In the genomic region with DNA sequence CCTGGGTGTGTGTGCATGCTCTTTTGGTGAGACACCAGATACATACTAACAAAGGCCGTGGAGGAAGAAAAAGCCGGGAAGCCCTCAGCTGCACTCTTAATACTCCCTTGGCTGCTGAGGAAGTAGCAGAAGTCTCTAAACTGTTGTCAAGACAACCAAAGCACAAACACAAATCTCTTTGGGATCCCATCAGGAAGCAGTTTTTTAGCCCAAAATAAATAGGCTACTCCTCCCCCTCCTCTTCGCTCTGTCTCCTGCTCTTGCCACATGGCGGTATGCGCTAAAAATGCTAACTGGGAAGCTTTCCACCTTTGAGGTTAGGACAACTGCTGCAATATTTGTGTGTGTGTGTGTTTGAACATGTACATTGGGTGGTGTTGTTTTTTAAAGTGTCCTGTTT, we compare ENCODE assay signal across 9 mouse cellular contexts. TPM values are rescaled to one million over a fixed set of nuclear protein-coding genes. Genes with fewer than 3 reads are reported as not detected.
DNase-seq lines count a peak whose midpoint lies in the region; ATAC-seq and TF ChIP-seq lines count a peak whose summit lies in the region.
"Had no signal": no experiment of that assay in that cellular context is flagged by ENCODE, and none has a peak within 500 bp of the region (broad histone marks: within the 10 kb centered on the region; RNA-seq: fewer than 3 reads in every experiment).

No protein-coding gene starts in this region.

- no peaks in the 10 kb centered on the region for H3K27me3 ChIP-seq in forebrain, embryonic 15.5 days
- H3K27me3 ChIP-seq in hindbrain, postnatal 0 days (ENCODE audit: insufficient read depth, low read length): no peaks in the 10 kb centered on the region
- H3K27me3 ChIP-seq in midbrain, embryonic 15.5 days (replicated peaks): no peaks in the 10 kb centered on the region
- H3K27me3 ChIP-seq in intestine, postnatal 0 days (replicated peaks; ENCODE audit: control insufficient read depth, insufficient read depth, low read length): no peaks in the 10 kb centered on the region
- H3K27me3 ChIP-seq: limb, embryonic 15.5 days had no signal

- peak; percentile 51 for DNase-seq in kidney, postnatal 14 days
- no peak for DNase-seq in kidney, postnatal 25 days
- DNase-seq in hindbrain, postnatal 0 days (ENCODE audit: low spot score): peak; percentile 65
- DNase-seq in urinary bladder, postnatal 4 days (ENCODE audit: low spot score in 2 of 2): no peak
- no peak for DNase-seq in cerebellum, postnatal 36 days

- TF ChIP-seq CTCF in hindbrain, postnatal 0 days (IDR thresholded peaks at IDR 0.05; ENCODE audit: low read depth): no peak
- no peak for TF ChIP-seq CTCF in intestine, postnatal 0 days (IDR thresholded peaks at IDR 0.05; ENCODE audit: low read depth)

- H3K9me3 ChIP-seq in forebrain, embryonic 15.5 days: no peaks in the 10 kb centered on the region
- no peaks in the 10 kb centered on the region for H3K9me3 ChIP-seq in hindbrain, postnatal 0 days (ENCODE audit: low read length)
- H3K9me3 ChIP-seq in midbrain, embryonic 15.5 days: no peaks in the 10 kb centered on the region
- H3K9me3 ChIP-seq in intestine, postnatal 0 days (ENCODE audit: control insufficient read depth): no peaks in the 10 kb centered on the region
- H3K9me3 ChIP-seq: limb, embryonic 15.5 days had no signal

- H3K4me3 ChIP-seq in forebrain, embryonic 15.5 days: no peak overlapping the region
- H3K4me3 ChIP-seq in hindbrain, postnatal 0 days (ENCODE audit: low read length): no peak overlapping the region
- no peak overlapping the region for H3K4me3 ChIP-seq in midbrain, embryonic 15.5 days
- H3K4me3 ChIP-seq in intestine, postnatal 0 days (ENCODE audit: low read depth, low read length): no peak overlapping the region
- H3K4me3 ChIP-seq: limb, embryonic 15.5 days had no signal

- 0 out of 2 replicates have a peak overlapping the region, but pooled peaks have one; percentile 0 for H3K4me2 ChIP-seq in forebrain, embryonic 15.5 days (replicated peaks)
- H3K4me2 ChIP-seq in hindbrain, postnatal 0 days (ENCODE audit: low read depth, low read length): peak overlapping the region; percentile 2
- H3K4me2 ChIP-seq in midbrain, embryonic 15.5 days: no peak overlapping the region
- no peak overlapping the region for H3K4me2 ChIP-seq in intestine, postnatal 0 days (replicated peaks; ENCODE audit: low read depth)
- H3K4me2 ChIP-seq: limb, embryonic 15.5 days had no signal

- WGBS in forebrain, embryonic 15.5 days: 44% methylated on average over 5 of the region's 5 CpGs
- WGBS in hindbrain, postnatal 0 days: 30% methylated on average over 5 of the region's 5 CpGs
- WGBS in midbrain, embryonic 15.5 days: 27% methylated on average over 5 of the region's 5 CpGs
- WGBS in intestine, postnatal 0 days: 60% methylated on average over 5 of the region's 5 CpGs

- H3K4me1 ChIP-seq in forebrain, embryonic 15.5 days: peaks cover 41% of the 10 kb centered on the region
- peaks cover 38% of the 10 kb centered on the region for H3K4me1 ChIP-seq in hindbrain, postnatal 0 days (ENCODE audit: insufficient read depth, low read length)
- peaks cover 51% of the 10 kb centered on the region for H3K4me1 ChIP-seq in midbrain, embryonic 15.5 days
- H3K4me1 ChIP-seq in intestine, postnatal 0 days (replicated peaks; ENCODE audit: control insufficient read depth, insufficient read depth, low read length): 0 out of 2 replicates have a peak, but pooled peaks cover 2% of the 10 kb centered on the region

- no peaks in the 10 kb centered on the region for H3K36me3 ChIP-seq in forebrain, embryonic 15.5 days
- no peaks in the 10 kb centered on the region for H3K36me3 ChIP-seq in hindbrain, postnatal 0 days (ENCODE audit: insufficient read depth, low read length)
- H3K36me3 ChIP-seq in midbrain, embryonic 15.5 days (replicated peaks): no peaks in the 10 kb centered on the region
- no peaks in the 10 kb centered on the region for H3K36me3 ChIP-seq in intestine, postnatal 0 days (ENCODE audit: control insufficient read depth, insufficient read depth)
- H3K36me3 ChIP-seq: limb, embryonic 15.5 days had no signal

- H3K9ac ChIP-seq in forebrain, embryonic 15.5 days (replicated peaks): no peak overlapping the region
- H3K9ac ChIP-seq in hindbrain, postnatal 0 days (replicated peaks; ENCODE audit: low read length): no peak overlapping the region
- no peak overlapping the region for H3K9ac ChIP-seq in midbrain, embryonic 15.5 days
- no peak overlapping the region for H3K9ac ChIP-seq in intestine, postnatal 0 days (ENCODE audit: low read depth, low read length)
- H3K9ac ChIP-seq: limb, embryonic 15.5 days had no signal

- ATAC-seq in forebrain, embryonic 15.5 days (replicated peaks): 0 out of 2 replicates have a peak, but pooled peaks have one; percentile 21
- peak; percentile 27 for ATAC-seq in hindbrain, postnatal 0 days
- no peak for ATAC-seq in midbrain, embryonic 15.5 days (replicated peaks)
- no peak for ATAC-seq in intestine, postnatal 0 days

- 0 out of 2 replicates have a peak overlapping the region, but pooled peaks have one; percentile 6 for H3K27ac ChIP-seq in forebrain, embryonic 15.5 days (replicated peaks)
- peak overlapping the region; percentile 58 for H3K27ac ChIP-seq in hindbrain, postnatal 0 days
- 0 out of 2 replicates have a peak overlapping the region, but pooled peaks have one; percentile 39 for H3K27ac ChIP-seq in midbrain, embryonic 15.5 days
- H3K27ac ChIP-seq in intestine, postnatal 0 days (ENCODE audit: low read depth, low read length): no peak overlapping the region
- H3K27ac ChIP-seq: limb, embryonic 15.5 days had no signal

RNA-seq across cellular contexts. Expression of gene Rab31, which starts 4.1 kb away (rescaled TPM):
- 71.8 and 75.5 TPM in 2 replicates for polyA plus RNA-seq in forebrain, embryonic 15.5 days (2015; fragmentation: Nextera tagmentation; extraction: Ambion mirVana)
- 88.1 and 89.8 TPM in 2 replicates for total RNA-seq in hindbrain, postnatal 0 days (2014; rRNA removed)
- polyA plus RNA-seq in hindbrain, postnatal 0 days (2015; fragmentation: Nextera tagmentation; extraction: Ambion mirVana): 67.2 and 70.9 TPM in 2 replicates
- 76.6 and 80.1 TPM in 2 replicates for polyA plus RNA-seq in midbrain, embryonic 15.5 days (2015; fragmentation: Nextera tagmentation; extraction: Ambion mirVana)
- 28.0 and 30.5 TPM in 2 replicates for polyA plus RNA-seq in intestine, postnatal 0 days (2015; fragmentation: Nextera tagmentation; extraction: Ambion mirVana)

RNA-seq across cellular contexts. Expression of gene Ppp4r1, which starts 13.9 kb away (rescaled TPM):
- polyA plus RNA-seq in forebrain, embryonic 15.5 days (2015; fragmentation: Nextera tagmentation; extraction: Ambion mirVana): 43.4 and 45.2 TPM in 2 replicates
- 39.4 and 48.6 TPM in 2 replicates for total RNA-seq in hindbrain, postnatal 0 days (2014; rRNA removed)
- polyA plus RNA-seq in hindbrain, postnatal 0 days (2015; fragmentation: Nextera tagmentation; extraction: Ambion mirVana): 24.9 and 26.2 TPM in 2 replicates
- polyA plus RNA-seq in midbrain, embryonic 15.5 days (2015; fragmentation: Nextera tagmentation; extraction: Ambion mirVana): 45.1 and 49.2 TPM in 2 replicates
- polyA plus RNA-seq in intestine, postnatal 0 days (2015; fragmentation: Nextera tagmentation; extraction: Ambion mirVana): 28.7 and 30.0 TPM in 2 replicates

Comparison
In these comparisons a context has a peak if more than half of its experiments do, and no peak if none do; other contexts are left out.
1. DNase-seq: peak in kidney, postnatal 14 days (single experiment) and hindbrain, postnatal 0 days (single experiment); none in kidney, postnatal 25 days (0 of 2), urinary bladder, postnatal 4 days (0 of 2) and cerebellum, postnatal 36 days (0 of 2).
2. ATAC-seq: peak in forebrain, embryonic 15.5 days (single experiment) and hindbrain, postnatal 0 days (single experiment); none in midbrain, embryonic 15.5 days (single experiment) and intestine, postnatal 0 days (single experiment).
3. H3K4me2 ChIP-seq: peak in forebrain, embryonic 15.5 days (single experiment) and hindbrain, postnatal 0 days (single experiment); none in midbrain, embryonic 15.5 days (single experiment) and intestine, postnatal 0 days (single experiment).